Mouse (Mus musculus) hindbrain, embryonic 16.5 days (tissue): ENCODE measurements around the gene Xpnpep2. TPM values are rescaled to one million over a fixed set of nuclear protein-coding genes. Genes with fewer than 3 reads are reported as not detected.

Experiments
- polyA plus RNA-seq: library from polyadenylated mRNA; unstranded; fragments of >200 nt; fragmentation: Nextera tagmentation; extraction: Ambion mirVana; gene quantifications from 2 replicates; pipeline ENCODE4 v1.2.1, GENCODE M21; 2015

Gene Xpnpep2
- polyA plus RNA-seq, 1 experiment from 2014 or later = 0.76 TPM

Other genes with a start within 250 kb of the Xpnpep2 start
- 31.3 and 34.4 TPM in 2 replicates for gene Smarca1, start 215.8 kb upstream of the Xpnpep2 start, polyA plus RNA-seq
- gene Ocrl, start 196.3 kb upstream of the Xpnpep2 start, polyA plus RNA-seq = 30.8 and 33.9 TPM in 2 replicates
- gene Apln, start 73.9 kb upstream of the Xpnpep2 start, polyA plus RNA-seq = 4.7 and 5.0 TPM in 2 replicates
- gene Sash3, start 37.7 kb downstream of the Xpnpep2 start, polyA plus RNA-seq = 1.2 and 1.4 TPM in 2 replicates
- gene Zdhhc9, start 100.2 kb downstream of the Xpnpep2 start, polyA plus RNA-seq = 6.6 and 9.1 TPM in 2 replicates
- gene Utp14a, start 148.1 kb downstream of the Xpnpep2 start, polyA plus RNA-seq = 11.8 and 13.2 TPM in 2 replicates
- gene Bcorl1, start 232.6 kb downstream of the Xpnpep2 start, polyA plus RNA-seq = 6.8 and 7.3 TPM in 2 replicates